Mouse (Mus musculus) heart, embryonic 14.5 days (tissue): ENCODE data around the gene Tekt2. TPM values are rescaled to one million over a fixed set of nuclear protein-coding genes. Genes with fewer than 3 reads are reported as not detected.

Experiments used
- ATAC-seq: fragments of 200-750 bp; cut with Nextera tagmentation; 2 replicates; pipeline ENCODE4 v1.8.0; 2017; ENCODE audit warnings: low read depth, moderate TSS enrichment; ENCODE audit not compliant: insufficient number of reproducible peaks, insufficient read depth, low FRiP score
- H3K27ac ChIP-seq, 2 experiments: fragments of 200-500 bp in 1 of 2; fragments of 300-500 bp in 1 of 2; sonication (generic) in 1 of 2; replicated peaks in 1 of 2; 2 replicates each; pipeline ENCODE4 v1.5.1; 2012 to 2014; ENCODE audit warnings: low read depth in 2 of 2, low read length in 2 of 2, control low read depth in 1 of 2, mild to moderate bottlenecking in 1 of 2, mixed read lengths in 1 of 2; ENCODE audit not compliant: control insufficient read depth in 1 of 2, insufficient read depth in 1 of 2
- H3K27me3 ChIP-seq: fragments of 300-500 bp; sonication (generic); 2 replicates; pipeline ENCODE4 v1.6.1; 2014; ENCODE audit warnings: mild to moderate bottlenecking, low read length, control low read depth; ENCODE audit not compliant: control insufficient read depth, insufficient read depth
- H3K36me3 ChIP-seq: fragments of 300-500 bp; sonication (generic); 2 replicates; pipeline ENCODE4 v1.6.1; 2014; ENCODE audit warnings: mild to moderate bottlenecking, control low read depth, low read length, mixed read lengths; ENCODE audit not compliant: control insufficient read depth, insufficient read depth
- H3K4me1 ChIP-seq, 2 experiments: fragments of 200-500 bp in 1 of 2; fragments of 300-500 bp in 1 of 2; sonication (generic) in 1 of 2; 2 replicates each; pipeline ENCODE4 v1.6.1; 2012 to 2014; ENCODE audit warnings: low read length in 2 of 2, control low read depth in 1 of 2, mixed read lengths in 1 of 2; ENCODE audit not compliant: control insufficient read depth in 2 of 2, insufficient read depth in 2 of 2
- H3K4me2 ChIP-seq: fragments of 300-500 bp; sonication (generic); 2 replicates; pipeline ENCODE4 v1.6.1; 2014; ENCODE audit warnings: mild to moderate bottlenecking, low read length
- H3K4me3 ChIP-seq, 2 experiments: fragments of 200-500 bp in 1 of 2; fragments of 300-500 bp in 1 of 2; sonication (generic) in 1 of 2; 2 replicates each; pipeline ENCODE4 v1.5.1; 2012 to 2014; ENCODE audit warnings: low read length in 2 of 2, mild to moderate bottlenecking in 2 of 2, control low read depth in 1 of 2, low read depth in 1 of 2, moderate library complexity in 1 of 2; ENCODE audit not compliant: control insufficient read depth in 1 of 2, insufficient read depth in 1 of 2
- H3K9ac ChIP-seq: fragments of 300-500 bp; sonication (generic); 2 replicates; pipeline ENCODE4 v1.6.1; 2014; ENCODE audit warnings: mild to moderate bottlenecking, low read length
- H3K9me3 ChIP-seq: fragments of 300-500 bp; sonication (generic); 2 replicates; pipeline ENCODE4 v1.6.1; 2016; ENCODE audit warnings: low read length, control low read depth; ENCODE audit not compliant: control insufficient read depth
- WGBS: fragments of 180-500 bp; shearing (Covaris S2); extraction: QIAGEN DNeasy Blood & Tissue Kit; methylation state at CpG from one replicate; pipeline ENCODE4 v1.1.7; 2014; 5-methylcytosine and 5-hydroxymethylcytosine counted together
- polyA plus RNA-seq: library from polyadenylated mRNA; unstranded; fragments of >200 nt; fragmentation: Nextera tagmentation; extraction: Ambion mirVana; gene quantifications from 2 replicates; pipeline ENCODE4 v1.2.1, GENCODE M21; 2014

Tekt2 gene
- polyA plus RNA-seq, 1 experiment from 2014 or later, result 0.96 TPM

DNA sequence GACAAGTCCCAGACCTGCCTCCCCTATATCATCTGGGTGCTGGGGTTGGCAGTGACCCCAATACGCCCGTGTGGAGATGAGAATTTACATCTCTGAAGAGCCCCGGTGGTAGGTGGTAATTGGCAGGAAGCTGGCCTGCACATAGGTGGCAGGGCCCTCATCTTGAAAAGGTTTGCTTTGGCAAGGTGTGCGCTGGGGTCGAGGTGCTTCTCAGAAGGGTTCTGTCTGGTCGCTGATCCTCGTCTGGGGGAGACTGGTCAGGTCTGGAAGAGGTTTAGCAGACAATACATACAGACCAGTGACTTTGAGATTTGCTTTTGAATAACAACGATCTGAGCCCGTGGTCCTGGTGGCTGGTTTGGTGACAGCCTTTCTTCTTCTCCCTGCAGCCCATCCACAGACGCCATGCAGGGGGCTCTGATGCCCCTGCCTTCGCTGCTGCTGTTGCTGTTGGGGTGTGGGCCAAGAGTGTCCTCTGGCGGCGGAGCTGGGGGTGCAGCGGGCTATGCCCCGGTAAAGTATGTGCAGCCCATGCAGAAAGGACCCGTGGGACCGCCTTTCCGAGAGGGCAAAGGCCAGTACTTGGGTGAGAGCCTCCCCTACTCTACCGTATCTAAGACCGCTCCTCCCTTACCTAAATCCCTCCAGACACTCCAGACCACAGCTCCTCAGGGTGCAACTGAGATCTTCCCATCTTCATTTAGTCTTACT lies 16.1 kb downstream of the Tekt2 start:
- 0 out of 2 replicates have a peak, but pooled peaks have one; percentile 5 for ATAC-seq
- H3K4me3 ChIP-seq, result no peak overlapping the region; a peak in 1 of 4 replicates
- 20% methylated on average over 20 of the region's 20 CpGs for WGBS

GRCm38 (mm10) chr4:126306827-126307226 lies 18.7 kb downstream of the Tekt2 start:
- H3K36me3 ChIP-seq, result no peaks in the 10 kb centered on the region
- no peak overlapping the region for H3K4me2 ChIP-seq
- H3K27me3 ChIP-seq, result peaks cover 24% of the 10 kb centered on the region
- H3K4me1 ChIP-seq, result peaks cover 0 to 9% of the 10 kb centered on the region in 2 experiments; a peak in 3 of 4 replicates
- no peak overlapping the region for H3K4me3 ChIP-seq
- no peak overlapping the region for H3K27ac ChIP-seq
- peaks cover 5% of the 10 kb centered on the region; the same call in 1 of the 2 replicates for H3K9me3 ChIP-seq
- no peak overlapping the region for H3K9ac ChIP-seq
- WGBS, result 13% methylated on average over 2 of the region's 2 CpGs
- ATAC-seq, result no peak

More for the DNA sequence above, 16.1 kb downstream of the Tekt2 start:
- H3K4me1 ChIP-seq, result peaks cover 2 to 6% of the 10 kb centered on the region in 2 experiments
- H3K27ac ChIP-seq, result no peak overlapping the region
- no peaks in the 10 kb centered on the region for H3K36me3 ChIP-seq
- H3K27me3 ChIP-seq, result peaks cover 9% of the 10 kb centered on the region; the same call in 1 of the 2 replicates
- peak overlapping the region; percentile 8; the same call in 1 of the 2 replicates for H3K9ac ChIP-seq
- H3K4me2 ChIP-seq, result peak overlapping the region; percentile 56
- H3K9me3 ChIP-seq, result peaks cover 5% of the 10 kb centered on the region; the same call in 1 of the 2 replicates

DNA sequence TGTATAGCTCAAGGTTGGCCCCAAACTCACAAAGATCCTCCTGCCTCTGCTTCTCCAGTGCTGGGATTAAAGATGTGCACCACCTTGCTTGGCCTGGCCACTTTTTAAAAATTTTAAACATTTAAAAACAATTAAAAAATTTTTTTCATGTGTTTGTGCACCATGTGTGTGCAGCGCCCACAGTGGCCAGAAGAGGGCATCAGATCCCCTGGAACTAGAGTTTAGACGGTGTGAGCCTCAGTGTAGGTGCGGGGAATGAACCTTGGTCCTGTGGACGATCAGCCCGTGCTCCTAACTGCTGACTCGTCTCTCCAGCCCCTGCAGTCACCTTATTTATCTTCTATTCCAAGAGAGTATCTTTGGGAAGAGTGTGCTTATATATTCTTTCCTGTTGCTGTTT lies 19.4 kb downstream of the Tekt2 start:
- H3K9me3 ChIP-seq, result peaks cover 5% of the 10 kb centered on the region; the same call in 1 of the 2 replicates
- no peak for ATAC-seq
- no peak overlapping the region for H3K4me3 ChIP-seq
- peaks cover 32% of the 10 kb centered on the region for H3K27me3 ChIP-seq
- no peak overlapping the region for H3K9ac ChIP-seq
- H3K27ac ChIP-seq, result no peak overlapping the region
- no peaks in the 10 kb centered on the region for H3K36me3 ChIP-seq
- H3K4me1 ChIP-seq, result peaks cover 3 to 17% of the 10 kb centered on the region in 2 experiments; a peak in 3 of 4 replicates
- no peak overlapping the region for H3K4me2 ChIP-seq
- 84% methylated on average over 6 of the region's 6 CpGs for WGBS

GRCm38 (mm10) chr4:126305428-126305827 lies 20.1 kb downstream of the Tekt2 start:
- no peak for ATAC-seq
- Histone ChIP-seq H3K27me3 (peaks cover 38% of the 10 kb centered on the region), H3K9ac (no peak overlapping the region), H3K9me3 (peaks cover 5% of the 10 kb centered on the region; the same call in 1 of the 2 replicates), H3K4me3 (no peak overlapping the region), H3K27ac (no peak overlapping the region), H3K4me2 (no peak overlapping the region), H3K4me1 (peaks cover 5 to 21% of the 10 kb centered on the region in 2 experiments; a peak in 3 of 4 replicates), H3K36me3 (no peaks in the 10 kb centered on the region)
- WGBS, result 83% methylated on average over 1 of the region's 1 CpGs

DNA sequence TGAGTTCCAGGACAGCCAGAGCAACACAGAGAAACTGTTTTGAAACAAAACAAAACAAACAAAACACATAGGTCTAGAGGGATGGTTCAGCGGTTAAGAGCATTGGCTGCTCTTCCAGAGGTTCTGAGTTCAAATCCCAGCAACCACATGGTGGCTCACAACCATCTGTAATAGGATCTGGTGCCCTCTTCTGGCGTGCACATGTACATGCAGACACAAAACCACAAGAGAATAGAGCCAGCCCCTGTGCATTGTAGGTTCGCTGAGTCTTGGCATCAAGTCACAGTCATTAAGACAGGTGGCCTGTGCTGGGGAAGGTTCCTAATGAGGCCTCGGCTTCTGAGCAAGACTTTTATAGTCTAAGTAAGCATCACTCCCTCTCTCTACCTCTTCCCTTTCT lies 21.6 kb downstream of the Tekt2 start:
- WGBS, result 53% methylated on average over 4 of the region's 4 CpGs
- Histone ChIP-seq H3K9ac (no peak overlapping the region), H3K9me3 (peaks cover 5% of the 10 kb centered on the region; the same call in 1 of the 2 replicates), H3K27me3 (peaks cover 43% of the 10 kb centered on the region), H3K4me2 (no peak overlapping the region), H3K4me1 (peaks cover 5 to 15% of the 10 kb centered on the region in 2 experiments; a peak in 3 of 4 replicates), H3K27ac (no peak overlapping the region), H3K36me3 (no peaks in the 10 kb centered on the region), H3K4me3 (no peak overlapping the region)
- ATAC-seq, result no peak

- H3K4me2 ChIP-seq, result peak overlapping the region; percentile 66
- H3K4me3 ChIP-seq, result peak overlapping the region; percentile 4 to 35; a peak in 3 of 4 replicates
- no peaks in the 10 kb centered on the region for H3K36me3 ChIP-seq
- H3K9ac ChIP-seq, result peak overlapping the region; percentile 44; the same call in 1 of the 2 replicates
- H3K4me1 ChIP-seq, result peaks cover 10 to 22% of the 10 kb centered on the region in 2 experiments; a peak in 3 of 4 replicates
- no peak for ATAC-seq
- peaks cover 57% of the 10 kb centered on the region for H3K27me3 ChIP-seq
- no peak overlapping the region for H3K27ac ChIP-seq
- 6% methylated on average over 27 of the region's 27 CpGs for WGBS
- peaks cover 5% of the 10 kb centered on the region; the same call in 1 of the 2 replicates for H3K9me3 ChIP-seq
These were observed 23.7 kb downstream of the Tekt2 start for GRCm38 (mm10) chr4:126301584-126302309.

DNA sequence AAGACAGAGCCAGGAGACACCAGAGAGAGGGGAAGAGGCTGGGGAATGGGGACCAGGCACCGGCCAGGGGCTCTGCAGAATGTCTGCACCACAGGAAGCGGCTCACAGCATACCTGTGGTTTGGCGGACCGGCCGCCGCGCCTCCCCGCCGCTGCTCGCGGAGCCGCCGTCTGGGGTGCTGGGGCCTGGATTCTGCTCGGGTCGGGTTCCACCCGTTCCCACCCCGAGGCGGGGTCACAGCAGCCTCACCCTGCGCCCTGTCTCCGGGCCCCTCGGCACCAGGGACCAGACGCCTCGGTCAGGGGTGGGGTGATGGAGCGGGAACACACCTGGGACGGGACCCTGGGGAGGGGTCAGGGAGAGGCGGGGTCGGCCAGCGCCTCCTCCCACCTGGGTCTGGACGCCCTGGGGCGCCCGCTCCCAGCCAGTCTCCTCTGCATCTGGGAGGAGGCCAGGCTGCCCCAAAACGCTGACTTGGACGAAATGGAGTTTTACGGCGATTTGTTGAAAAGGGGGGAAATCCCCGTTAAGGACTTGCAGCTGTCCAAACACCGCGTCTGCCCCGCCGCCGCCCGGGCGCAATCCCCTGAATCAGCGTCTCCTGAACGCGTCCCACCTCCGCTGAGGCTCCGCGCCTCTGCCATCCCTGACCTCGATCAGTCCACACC lies 24.4 kb downstream of the Tekt2 start:
- peak overlapping the region; percentile 66 for H3K4me2 ChIP-seq
- no peaks in the 10 kb centered on the region for H3K36me3 ChIP-seq
- no peak for ATAC-seq
- H3K27ac ChIP-seq, result no peak overlapping the region
- peak overlapping the region; percentile 44; the same call in 1 of the 2 replicates for H3K9ac ChIP-seq
- peaks cover 57% of the 10 kb centered on the region for H3K27me3 ChIP-seq
- under 1% methylated on average over 44 of the region's 50 CpGs for WGBS
- H3K9me3 ChIP-seq, result peaks cover 3% of the 10 kb centered on the region; the same call in 1 of the 2 replicates
- H3K4me3 ChIP-seq, result peak overlapping the region; percentile 4 to 35; a peak in 3 of 4 replicates
- H3K4me1 ChIP-seq, result peaks cover 13 to 28% of the 10 kb centered on the region in 2 experiments; a peak in 3 of 4 replicates
